Mouse (Mus musculus): ENCODE data around the gene 2310079G19Rik. TPM values are rescaled to one million over a fixed set of nuclear protein-coding genes. Genes with fewer than 3 reads are reported as not detected.

Gene 2310079G19Rik
- under 1 TPM in 1 of 2 experiments, not detected in 1; 0.28 TPM for total RNA-seq (2021)
- long read RNA-seq, experiment 1, result 0 reads
- long read RNA-seq, experiment 2, result 0 reads

DNA sequence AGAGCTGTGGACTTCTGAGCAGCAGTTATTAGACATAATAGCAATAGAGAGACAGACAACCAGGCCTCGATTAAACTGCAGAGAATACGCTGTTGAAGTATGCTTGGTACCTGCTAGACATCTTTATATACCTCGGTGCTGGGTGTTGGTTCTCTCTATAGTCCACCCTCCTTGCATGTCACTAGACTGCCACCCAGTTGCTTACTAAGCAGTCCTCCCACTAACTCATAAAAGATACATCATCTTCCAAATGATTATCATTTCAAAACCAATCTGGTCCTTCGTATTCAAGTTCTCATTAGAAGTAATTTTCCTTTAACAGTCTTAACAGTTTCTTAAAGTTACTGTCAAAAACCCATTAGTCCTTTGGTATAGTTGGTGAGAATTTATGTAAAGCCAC, at the start of gene 2310079G19Rik:
2310079G19Rik (minus strand) TSS at position 101 of the 400 bp plus-strand sequence.
- DNase-seq, result no peak

DNA sequence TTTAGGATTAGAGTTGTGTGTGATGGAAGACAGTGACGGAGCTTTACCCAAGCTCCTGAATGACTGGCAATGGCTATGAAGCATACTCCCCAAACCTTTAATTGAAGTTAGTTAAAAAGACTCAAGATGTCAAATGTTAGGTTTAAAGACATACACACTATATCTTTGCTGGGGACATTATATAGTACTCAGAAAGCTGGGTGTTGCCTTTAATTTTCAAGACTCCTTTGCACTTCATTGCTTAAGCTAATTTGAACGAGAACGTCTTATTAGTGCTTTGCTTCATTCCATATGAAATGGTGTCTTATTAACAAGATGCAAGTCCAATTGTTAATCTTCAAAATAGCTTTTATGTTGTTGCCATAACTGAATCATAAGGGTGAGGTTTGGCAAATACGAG, 44.1 kb upstream of the 2310079G19Rik start, which contains the start of gene Krtap27-1:
Krtap27-1 (minus strand) TSS at position 101 of the 400 bp plus-strand sequence.
- no peak for DNase-seq

DNA sequence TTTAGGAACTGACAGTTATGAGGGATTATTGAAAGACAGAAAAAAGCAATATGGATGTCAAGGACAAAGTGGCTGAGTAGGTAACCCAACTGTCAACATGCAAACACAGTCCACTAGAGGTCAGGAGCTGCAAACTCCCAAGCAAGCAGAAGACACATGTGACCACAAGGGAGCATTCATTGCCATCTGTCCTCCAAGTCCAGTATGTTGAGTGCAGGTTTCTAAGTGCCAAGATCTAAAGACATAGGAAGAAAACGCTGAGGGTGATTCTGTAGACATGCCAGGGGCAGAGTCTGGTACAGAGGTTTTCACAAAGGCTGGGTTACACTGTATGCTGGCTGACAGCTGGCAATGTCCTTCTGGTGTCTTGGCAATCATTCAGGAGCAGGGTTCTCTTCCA, 30.0 kb upstream of the 2310079G19Rik start:
- no peak for DNase-seq

DNA sequence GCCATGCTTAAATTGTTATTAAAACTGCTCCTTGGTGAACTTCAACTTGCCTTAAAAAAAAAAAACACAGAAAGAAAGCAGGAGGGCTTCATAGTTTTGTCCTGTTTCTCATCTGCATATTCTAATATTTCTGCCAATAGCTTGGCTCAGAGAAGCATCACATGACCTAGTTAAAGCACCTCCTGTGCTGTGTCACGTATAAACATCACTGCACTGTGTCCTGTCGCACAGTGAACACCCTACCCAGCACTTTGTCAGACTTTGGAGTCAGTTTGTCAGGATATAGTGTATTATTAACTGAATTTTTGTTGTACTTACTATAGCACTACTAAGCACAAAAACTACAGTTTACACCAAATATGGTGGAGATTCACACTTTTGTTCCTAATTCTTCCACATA, 24.5 kb upstream of the 2310079G19Rik start:
- DNase-seq, result no peak

DNA sequence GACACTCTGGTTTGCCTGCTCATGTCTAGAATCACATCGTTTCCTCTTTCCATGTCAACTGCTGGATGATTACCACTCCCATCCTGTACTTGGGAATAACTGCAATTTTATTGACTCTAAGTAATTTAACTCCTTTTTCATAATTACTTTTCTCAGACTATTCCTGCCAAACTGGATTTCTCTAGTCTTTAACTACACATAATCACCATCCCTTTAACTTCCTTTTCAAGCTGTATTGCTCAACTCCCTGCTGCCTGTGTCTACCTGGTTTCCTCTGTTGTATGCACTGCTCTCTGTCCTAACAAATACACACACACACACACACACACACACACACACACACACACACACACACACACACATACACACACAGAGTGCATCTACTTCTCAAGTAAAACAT, 23.6 kb upstream of the 2310079G19Rik start:
- DNase-seq, result no peak

DNA sequence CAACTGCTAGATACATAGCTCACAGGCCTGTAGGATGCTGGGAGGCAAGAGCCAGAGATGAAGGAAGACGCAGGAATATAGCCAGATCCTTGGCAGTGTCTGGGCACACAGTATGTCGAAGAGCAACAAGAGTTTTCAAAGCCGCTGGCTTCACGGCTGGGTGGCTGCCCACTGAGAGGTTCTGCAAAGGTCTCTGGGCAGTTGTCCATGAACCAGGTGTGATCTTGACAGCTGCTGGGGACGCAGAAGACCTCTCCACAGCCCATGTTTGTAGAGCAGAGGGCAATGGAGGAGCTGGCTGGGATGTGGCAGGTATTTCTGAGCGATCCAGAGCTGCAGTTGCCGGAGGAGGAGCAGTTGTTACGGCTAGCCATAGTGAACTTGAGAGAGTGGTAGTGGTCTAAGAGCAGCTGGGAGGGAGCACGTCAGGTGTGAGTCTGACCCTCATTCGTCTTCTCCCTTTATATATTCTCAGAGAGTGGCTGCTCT, 19.9 kb upstream of the 2310079G19Rik start, which contains the start of gene Krtap26-1:
Krtap26-1 (minus strand) TSS at position 439 of the 489 bp plus-strand sequence.
- no peak for DNase-seq

DNA sequence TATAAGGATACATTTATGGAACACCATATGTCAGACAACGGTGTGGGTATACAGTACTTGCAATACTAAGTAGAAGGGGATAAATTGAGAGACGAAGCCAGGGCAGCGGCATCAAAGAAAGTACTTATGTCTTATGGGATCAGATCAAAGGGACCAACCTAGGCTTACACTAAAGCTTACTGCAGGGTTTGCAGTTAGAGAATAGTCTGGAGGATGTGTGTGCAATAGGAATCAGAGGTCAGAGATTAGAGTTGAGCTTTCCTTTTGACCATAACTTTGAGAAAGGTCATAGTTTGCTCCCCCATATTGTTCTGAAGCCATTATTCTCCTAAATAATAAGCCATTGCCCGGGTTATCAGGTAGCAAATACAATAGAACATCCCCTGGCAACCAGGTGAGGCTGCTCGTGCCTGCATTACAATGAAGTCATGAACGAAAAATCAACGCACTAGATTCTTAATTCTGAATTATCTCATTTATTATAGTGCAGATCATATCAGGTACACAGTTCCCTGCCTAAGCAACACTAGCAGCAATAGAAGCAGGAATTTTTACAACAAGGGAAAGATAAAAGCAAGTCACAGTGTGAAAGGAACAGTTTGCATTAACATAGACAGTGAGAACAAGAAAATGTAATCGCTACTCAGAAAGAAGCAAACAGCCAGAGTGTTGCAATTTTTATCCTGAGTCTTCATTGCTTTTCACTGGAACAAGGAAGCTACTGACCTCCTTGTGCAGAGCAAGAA, 19.1 kb upstream of the 2310079G19Rik start:
- DNase-seq, result no peak

DNA sequence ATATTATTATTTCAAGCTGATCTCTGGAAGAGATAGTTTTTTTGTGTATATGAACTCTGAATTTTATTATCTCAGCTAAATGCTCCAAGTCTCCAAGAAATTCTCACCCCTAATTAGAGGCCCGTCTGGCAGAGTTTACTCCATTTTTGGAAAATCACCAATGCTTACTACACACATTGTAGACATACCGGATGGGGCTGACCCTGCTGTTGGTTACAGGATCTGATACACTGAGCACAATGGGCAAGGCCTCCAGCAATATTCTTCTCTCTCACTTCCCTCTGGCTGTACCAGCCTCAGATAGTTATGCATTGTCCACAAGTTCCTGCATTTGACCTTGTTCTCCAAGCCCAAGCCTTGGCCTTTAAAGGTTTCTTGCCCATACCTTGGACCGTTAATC, 12.6 kb upstream of the 2310079G19Rik start:
- DNase-seq, result no peak

DNA sequence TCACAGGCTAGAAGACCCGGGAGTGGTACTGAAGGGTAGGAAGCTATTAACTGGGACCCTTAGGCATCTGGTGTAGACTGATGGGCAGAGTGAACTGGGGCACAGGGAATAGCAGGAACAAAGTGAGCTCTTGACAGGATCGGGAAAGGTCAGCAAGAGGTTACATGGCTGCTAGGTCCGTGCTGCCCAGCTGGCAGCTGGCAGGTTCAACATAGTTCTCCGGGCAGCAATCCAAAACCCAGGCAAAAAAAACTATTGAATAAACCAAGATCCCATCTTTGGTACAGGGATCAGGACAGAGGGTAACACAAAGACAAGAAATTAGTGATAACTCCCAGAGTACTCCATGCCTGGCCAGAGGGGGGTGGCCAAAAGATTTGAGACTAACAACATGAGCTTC, 7.7 kb upstream of the 2310079G19Rik start:
- no peak for DNase-seq

DNA sequence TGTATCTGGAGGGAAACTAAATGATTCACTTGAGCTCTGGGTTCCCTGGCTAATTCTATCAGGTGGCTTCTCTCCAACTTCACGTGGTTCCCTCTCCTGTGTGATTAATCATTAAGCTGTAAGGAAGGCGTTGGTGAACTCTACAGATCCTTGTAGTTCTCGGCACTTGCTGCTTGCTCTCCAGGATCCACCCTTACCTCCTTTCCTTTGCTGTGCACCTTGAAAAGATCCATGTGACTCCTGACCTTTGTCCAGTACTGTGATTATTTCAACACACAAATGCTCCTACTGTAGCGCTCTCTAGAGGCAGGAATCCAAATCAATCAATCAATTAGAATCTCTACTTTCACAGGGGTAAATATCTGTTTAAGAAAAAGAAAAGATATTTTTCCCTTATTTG, 4.0 kb upstream of the 2310079G19Rik start:
- no peak for DNase-seq

DNA sequence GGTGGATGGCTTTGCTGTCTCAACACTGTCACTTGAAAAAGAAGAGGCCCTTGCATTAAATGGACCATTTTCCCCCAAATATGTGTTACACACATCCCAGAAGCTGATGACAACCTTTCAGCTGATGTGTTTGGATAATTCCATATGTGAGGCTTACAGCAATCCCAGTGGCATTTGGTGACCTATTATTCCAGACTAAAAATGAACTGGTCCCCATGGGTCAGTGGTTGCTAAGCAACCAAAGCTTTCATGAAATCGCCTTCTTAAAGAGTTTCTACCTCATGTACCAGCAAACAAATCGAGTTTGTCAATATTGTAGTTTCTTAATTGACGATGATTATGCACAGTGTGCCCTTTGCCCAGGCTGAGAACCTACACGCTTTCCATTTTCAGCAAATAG, 14.8 kb downstream of the 2310079G19Rik start:
- DNase-seq, result no peak

DNA sequence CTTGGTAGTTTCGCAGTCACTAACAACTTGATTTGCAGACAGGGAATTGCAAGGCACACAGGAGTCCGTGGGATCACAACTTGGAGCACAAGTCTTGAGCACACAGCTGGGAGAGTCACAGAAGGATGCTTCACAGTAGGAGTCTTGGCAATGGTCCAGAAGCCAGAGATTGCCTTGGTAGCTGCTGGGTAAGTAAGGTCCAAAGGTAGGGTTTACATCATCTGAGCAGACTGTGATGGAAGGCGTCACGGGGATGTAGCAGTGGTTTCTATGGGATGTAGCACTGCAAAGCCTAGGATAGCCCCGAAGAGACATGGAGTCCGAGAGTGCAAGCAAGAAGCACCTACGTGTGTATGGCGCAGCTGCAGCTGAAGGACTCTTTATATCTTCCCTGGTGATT, 15.5 kb downstream of the 2310079G19Rik start, which contains the start of gene Krtap24-1:
Krtap24-1 (minus strand) TSS at position 358 of the 400 bp plus-strand sequence.
- DNase-seq, result no peak

DNA sequence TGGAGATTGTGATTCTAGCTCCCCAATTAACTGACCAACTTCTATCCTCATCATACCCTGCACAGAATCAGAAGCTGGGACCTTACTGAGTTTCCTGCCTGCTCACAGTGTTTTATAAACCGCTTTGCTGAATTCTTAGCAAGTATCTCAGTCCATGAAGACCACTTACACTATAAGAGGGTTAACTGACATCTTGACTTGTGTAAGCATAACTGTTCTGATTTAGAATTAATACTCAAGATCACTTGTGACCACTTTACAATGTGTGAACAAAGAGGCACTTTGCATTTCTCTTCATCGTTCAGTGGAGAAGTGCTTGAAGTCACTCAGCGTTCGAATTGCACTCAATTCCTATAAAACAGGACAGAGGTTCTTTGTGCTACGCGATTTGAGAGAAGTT, 22.9 kb downstream of the 2310079G19Rik start:
- no peak for DNase-seq

DNA sequence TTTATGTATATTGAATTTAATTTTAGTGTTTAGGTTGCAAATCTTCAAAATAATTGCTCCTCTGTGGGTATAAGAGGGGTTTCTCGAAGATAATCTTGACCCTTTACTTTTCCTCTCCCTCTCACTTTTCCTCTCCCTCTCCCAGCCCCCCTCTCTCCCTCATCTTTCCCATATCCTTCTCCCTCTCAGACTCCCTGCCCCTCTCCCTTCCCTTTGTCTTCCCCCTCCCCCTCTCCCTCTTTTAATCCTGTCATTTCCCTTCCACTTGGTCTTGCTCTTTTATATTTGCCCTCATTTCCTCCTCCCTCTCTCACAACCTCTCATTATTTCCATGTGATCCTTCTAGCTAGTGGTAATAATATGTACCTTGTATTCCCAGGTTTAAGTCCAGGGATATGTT, 25.0 kb downstream of the 2310079G19Rik start:
- no peak for DNase-seq

DNA sequence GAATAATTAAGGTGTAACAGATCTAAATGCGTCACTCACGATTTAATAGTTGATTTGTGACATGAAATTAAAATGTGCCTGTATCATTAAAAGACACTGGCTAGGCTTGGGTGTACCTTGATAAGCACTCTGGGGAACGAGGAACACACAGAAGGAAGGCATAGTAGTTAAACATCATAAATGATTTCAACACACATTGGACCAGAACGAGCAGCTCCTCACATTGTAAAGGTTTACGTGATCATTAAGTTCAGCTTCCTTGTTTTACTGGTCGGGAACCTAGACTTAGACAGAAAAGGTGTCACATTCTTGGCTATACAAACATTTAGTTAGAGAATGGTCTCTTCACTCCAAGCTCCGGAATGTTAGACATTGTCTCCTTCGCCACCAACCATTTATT, 27.2 kb downstream of the 2310079G19Rik start:
- DNase-seq, result no peak

DNA sequence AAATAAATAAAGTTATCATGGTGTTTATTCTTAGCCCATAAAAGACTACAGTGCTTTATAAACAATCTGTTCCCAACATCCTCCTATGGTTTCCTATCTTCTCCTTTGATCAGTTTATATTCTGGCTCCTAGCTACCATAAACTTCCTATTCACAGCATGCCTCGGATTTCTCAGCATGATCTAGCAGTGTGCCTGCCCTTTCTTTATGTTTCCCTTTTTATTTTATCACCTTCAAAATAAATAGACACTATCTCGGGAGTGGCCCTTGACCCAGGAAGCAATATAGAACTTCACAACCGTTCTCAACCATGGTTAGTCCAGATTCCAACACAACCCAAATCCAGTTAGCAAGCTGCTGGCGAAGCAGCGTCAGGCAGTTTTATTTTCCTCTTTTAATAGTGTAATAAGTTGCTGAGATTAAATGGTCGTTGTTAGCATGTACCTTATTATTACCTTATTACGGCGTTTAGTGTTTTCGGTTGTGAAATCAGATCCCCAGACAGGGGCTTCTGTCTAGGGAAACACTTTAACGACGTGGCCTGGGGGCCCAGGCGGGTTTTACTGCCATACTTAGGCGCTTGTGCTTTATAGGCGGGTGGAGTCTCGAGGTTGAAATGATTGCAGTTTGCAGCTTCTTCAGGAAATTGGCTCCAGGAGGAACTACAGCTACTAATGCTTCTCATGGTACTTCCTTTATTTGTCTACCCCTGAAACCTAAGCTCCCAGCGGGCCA, 27.8 kb downstream of the 2310079G19Rik start:
- DNase-seq, result no peak

DNA sequence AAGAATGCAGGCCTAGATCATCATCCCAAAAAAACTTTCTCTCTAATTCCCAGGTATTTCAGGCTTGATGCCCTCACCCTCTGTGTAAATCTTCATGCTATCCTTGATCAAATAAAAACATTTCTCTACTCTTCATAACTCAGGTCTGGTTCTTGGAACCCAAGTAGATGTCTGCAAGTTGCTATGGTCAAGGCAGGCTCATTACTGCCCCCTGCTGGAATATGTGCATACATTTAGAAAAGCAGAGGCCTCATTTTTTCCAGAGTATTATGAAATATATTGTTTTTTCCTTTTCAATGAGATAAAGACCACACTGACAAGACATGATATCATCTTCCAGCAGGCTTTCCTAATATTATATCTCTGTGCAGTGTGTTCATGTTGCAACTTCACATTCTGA, 34.7 kb downstream of the 2310079G19Rik start:
- DNase-seq, result no peak

DNA sequence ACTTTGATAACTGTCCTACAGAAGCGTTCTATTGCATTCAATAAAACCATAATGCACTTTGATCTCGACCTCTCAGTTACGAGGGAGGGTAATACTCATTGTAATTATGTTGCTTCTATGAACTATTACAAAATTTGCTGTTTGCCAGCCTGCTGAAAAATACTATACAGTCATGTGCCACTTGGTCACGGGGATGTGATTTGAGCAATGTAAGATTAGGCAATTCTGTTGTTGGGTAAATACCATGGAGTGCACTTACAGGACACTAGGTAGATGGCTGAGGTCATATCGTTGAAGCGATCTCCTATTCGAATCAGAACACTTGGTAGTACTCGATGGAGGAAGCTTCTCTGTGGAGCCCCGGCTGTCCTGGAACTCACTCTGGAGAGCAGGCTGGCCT, 44.1 kb downstream of the 2310079G19Rik start:
- no peak for DNase-seq

Other genes starting within 250 kb of the 2310079G19Rik start
- not detected for gene Cldn17, start 120.7 kb downstream of the 2310079G19Rik start, total RNA-seq (2021)
- not detected for gene Cldn8, start 64.5 kb downstream of the 2310079G19Rik start, total RNA-seq (2021)
- gene Krtap24-1, start 15.4 kb downstream of the 2310079G19Rik start, total RNA-seq (2021), result not detected
- gene Krtap26-1, start 20.1 kb upstream of the 2310079G19Rik start, total RNA-seq (2021), result not detected
- gene Krtap27-1, start 44.0 kb upstream of the 2310079G19Rik start, total RNA-seq (2021), result not detected
- gene 2310061N02Rik, start 80.3 kb upstream of the 2310079G19Rik start, total RNA-seq (2021), result not detected
- not detected for gene Krtap13-1, start 101.2 kb upstream of the 2310079G19Rik start, total RNA-seq (2021)
- not detected for gene Krtap13, start 124.0 kb upstream of the 2310079G19Rik start, total RNA-seq (2021)
- gene 2310034C09Rik, start 131.2 kb upstream of the 2310079G19Rik start, total RNA-seq (2021), result not detected
- gene 2310057N15Rik, start 146.5 kb upstream of the 2310079G19Rik start, total RNA-seq (2021), result not detected
- not detected for gene Gm5965, start 150.2 kb upstream of the 2310079G19Rik start, total RNA-seq (2021)
- not detected for gene Gm20741, start 184.6 kb upstream of the 2310079G19Rik start, total RNA-seq (2021)
- not detected for gene Krtap15, start 192.5 kb upstream of the 2310079G19Rik start, total RNA-seq (2021)
- gene Krtap14, start 198.5 kb upstream of the 2310079G19Rik start, total RNA-seq (2021), result not detected
- not detected for gene Krtap19-1, start 241.7 kb upstream of the 2310079G19Rik start, total RNA-seq (2021)
- gene Krtap19-2, start 246.6 kb upstream of the 2310079G19Rik start, total RNA-seq (2021), result not detected

Data from gastrocnemius, postnatal 10 days (tissue).